Mouse (Mus musculus) kidney, postnatal 0 days (tissue): ENCODE results near the gene Slc9a3r2. TPM values are rescaled to one million over a fixed set of nuclear protein-coding genes. Genes with fewer than 3 reads are reported as not detected.
A peak's percentile ranks its signal among the peaks of the same experiment; 100 is the strongest.

Experiments
- ATAC-seq: fragments of 200-750 bp; cut with Nextera tagmentation; replicated peaks from 2 replicates; pipeline ENCODE4 v1.8.0; 2017; ENCODE audit warnings: low read depth, moderate number of reproducible peaks, moderate TSS enrichment, moderate library complexity; ENCODE audit not compliant: low FRiP score
- DNase-seq: peaks from one replicate; pipeline ENCODE4 v3.0.0-alpha.2; 2016; ENCODE audit warnings: low spot score
- H3K27ac ChIP-seq: fragments of 300-500 bp; sonication (generic); 2 replicates; pipeline ENCODE4 v1.5.1; 2014; ENCODE audit warnings: mild to moderate bottlenecking
- H3K27me3 ChIP-seq: fragments of 300-500 bp; sonication (generic); 2 replicates; pipeline ENCODE4 v1.6.1; 2014; ENCODE audit warnings: low read length, mixed read lengths; ENCODE audit not compliant: insufficient read depth
- H3K36me3 ChIP-seq: fragments of 300-500 bp; sonication (generic); 2 replicates; pipeline ENCODE4 v1.6.1; 2014; ENCODE audit warnings: low read length, mixed read lengths; ENCODE audit not compliant: insufficient read depth
- H3K4me1 ChIP-seq: fragments of 300-500 bp; sonication (generic); replicated peaks from 2 replicates; pipeline ENCODE4 v1.6.1; 2014; ENCODE audit warnings: antibody characterized with exemption, low read length, mixed read lengths; ENCODE audit not compliant: insufficient read depth
- H3K4me2 ChIP-seq: fragments of 300-500 bp; sonication (generic); 2 replicates; pipeline ENCODE4 v1.6.1; 2014; ENCODE audit warnings: mild to moderate bottlenecking, low read length, moderate library complexity, mixed read lengths
- H3K4me3 ChIP-seq: fragments of 300-500 bp; sonication (generic); replicated peaks from 2 replicates; pipeline ENCODE4 v1.5.1; 2014; ENCODE audit warnings: low read depth, low read length
- H3K9ac ChIP-seq: fragments of 300-500 bp; sonication (generic); 2 replicates; pipeline ENCODE4 v1.6.1; 2014; ENCODE audit warnings: low read depth, low read length
- H3K9me3 ChIP-seq: fragments of 300-500 bp; sonication (generic); replicated peaks from 2 replicates; pipeline ENCODE4 v1.6.1; 2016; ENCODE audit warnings: low read length, inconsistent platforms, mixed read lengths
- CTCF ChIP-seq: IDR thresholded peaks from 2 replicates; pipeline ENCODE4 v1.5.1; 2016; ENCODE audit warnings: antibody characterized with exemption, low read depth, mild to moderate bottlenecking, moderate library complexity
- WGBS: fragments of 180-500 bp; shearing (Covaris S2); extraction: QIAGEN DNeasy Blood & Tissue Kit; methylation state at CpG from one replicate; pipeline ENCODE4 v1.1.7; 2014; 5-methylcytosine and 5-hydroxymethylcytosine counted together
- polyA plus RNA-seq: library from polyadenylated mRNA; unstranded; fragments of >200 nt; fragmentation: Nextera tagmentation; extraction: Ambion mirVana; gene quantifications from 2 replicates; pipeline ENCODE4 v1.2.1, GENCODE M21; 2015

Slc9a3r2 gene
- polyA plus RNA-seq, 1 experiment from 2014 or later = 145 TPM

GRCm38 (mm10) chr17:24646381-24646780, 3.7 kb downstream of the Slc9a3r2 start:
- H3K9ac ChIP-seq = no peak overlapping the region
- no peak overlapping the region for H3K4me3 ChIP-seq
- H3K9me3 ChIP-seq = no peaks in the 10 kb centered on the region
- peak overlapping the region; percentile 46; the same call in 1 of the 2 replicates for H3K4me2 ChIP-seq
- peak overlapping the region; percentile 84 for H3K27ac ChIP-seq
- 0 out of 2 replicates have a peak, but pooled peaks cover 13% of the 10 kb centered on the region for H3K36me3 ChIP-seq
- ATAC-seq = no peak
- TF ChIP-seq CTCF = no peak
- H3K27me3 ChIP-seq = no peaks in the 10 kb centered on the region
- H3K4me1 ChIP-seq = peaks cover 38% of the 10 kb centered on the region
- DNase-seq = no peak
- 70% methylated on average over 4 of the region's 4 CpGs for WGBS

- H3K4me2 ChIP-seq = peak overlapping the region; percentile 46
- TF ChIP-seq CTCF = no peak
- no peaks in the 10 kb centered on the region for H3K9me3 ChIP-seq
- ATAC-seq = no peak
- H3K4me3 ChIP-seq = no peak overlapping the region
- no peak for DNase-seq
- no peak overlapping the region for H3K9ac ChIP-seq
- H3K27ac ChIP-seq = peak overlapping the region; percentile 84
- no peaks in the 10 kb centered on the region for H3K27me3 ChIP-seq
- peaks cover 38% of the 10 kb centered on the region for H3K4me1 ChIP-seq
- 68% methylated on average over 3 of the region's 3 CpGs for WGBS
- H3K36me3 ChIP-seq = 0 out of 2 replicates have a peak, but pooled peaks cover 13% of the 10 kb centered on the region
These were observed 4.2 kb downstream of the Slc9a3r2 start for GRCm38 (mm10) chr17:24645916-24646315.

- Histone ChIP-seq H3K4me1 (peaks cover 34% of the 10 kb centered on the region), H3K4me3 (0 out of 2 replicates have a peak overlapping the region, but pooled peaks have one; percentile 17)
These were observed 5.0 kb downstream of the Slc9a3r2 start for GRCm38 (mm10) chr17:24644875-24645721.

GRCm38 (mm10) chr17:24644030-24644715, 6.0 kb downstream of the Slc9a3r2 start:
- H3K4me2 ChIP-seq = peak overlapping the region; percentile 46
- H3K4me1 ChIP-seq = peaks cover 34% of the 10 kb centered on the region
- no peak for TF ChIP-seq CTCF
- 0 out of 2 replicates have a peak, but pooled peaks cover 13% of the 10 kb centered on the region for H3K36me3 ChIP-seq
- WGBS = 38% methylated on average over 7 of the region's 7 CpGs
- H3K9me3 ChIP-seq = no peaks in the 10 kb centered on the region
- DNase-seq = peak; percentile 74
- peak overlapping the region; percentile 84 for H3K27ac ChIP-seq
- H3K27me3 ChIP-seq = no peaks in the 10 kb centered on the region
- H3K4me3 ChIP-seq = peak overlapping the region; percentile 17; the same call in 1 of the 2 replicates
- peak overlapping the region; percentile 47 for H3K9ac ChIP-seq
- peak; percentile 30; the same call in 1 of the 2 replicates for ATAC-seq

More at GRCm38 (mm10) chr17:24644875-24645721, 5.0 kb downstream of the Slc9a3r2 start:
- peak overlapping the region; percentile 47 for H3K9ac ChIP-seq
- WGBS = 49% methylated on average over 9 of the region's 9 CpGs
- ATAC-seq (peak; percentile 52), DNase-seq (peak; percentile 57)
- H3K27me3 ChIP-seq = no peaks in the 10 kb centered on the region
- no peak for TF ChIP-seq CTCF
- H3K36me3 ChIP-seq = 0 out of 2 replicates have a peak, but pooled peaks cover 13% of the 10 kb centered on the region
- peak overlapping the region; percentile 84 for H3K27ac ChIP-seq
- no peaks in the 10 kb centered on the region for H3K9me3 ChIP-seq
- H3K4me2 ChIP-seq = peak overlapping the region; percentile 46

GRCm38 (mm10) chr17:24642791-24643343, 7.3 kb downstream of the Slc9a3r2 start:
- Histone ChIP-seq H3K27me3 (no peaks in the 10 kb centered on the region), H3K4me1 (peaks cover 36% of the 10 kb centered on the region), H3K27ac (no peak overlapping the region), H3K4me2 (peak overlapping the region; percentile 46), H3K9ac (peak overlapping the region; percentile 47; the same call in 1 of the 2 replicates), H3K36me3 (peaks cover 18% of the 10 kb centered on the region; the same call in 1 of the 2 replicates), H3K9me3 (no peaks in the 10 kb centered on the region), H3K4me3 (0 out of 2 replicates have a peak overlapping the region, but pooled peaks have one; percentile 17)
- DNase-seq = no peak
- TF ChIP-seq CTCF = no peak
- WGBS = 56% methylated on average over 6 of the region's 6 CpGs
- no peak for ATAC-seq

GRCm38 (mm10) chr17:24641944-24642343, 8.2 kb downstream of the Slc9a3r2 start:
- WGBS = 89% methylated on average over 14 of the region's 14 CpGs
- ATAC-seq (no peak), DNase-seq (no peak)

More at GRCm38 (mm10) chr17:24641944-24642343, 8.2 kb downstream of the Slc9a3r2 start:
- H3K4me1 ChIP-seq = peaks cover 36% of the 10 kb centered on the region
- H3K27me3 ChIP-seq = no peaks in the 10 kb centered on the region
- H3K4me2 ChIP-seq = no peak overlapping the region
- TF ChIP-seq CTCF = no peak
- no peak overlapping the region for H3K9ac ChIP-seq
- no peaks in the 10 kb centered on the region for H3K9me3 ChIP-seq
- H3K4me3 ChIP-seq = no peak overlapping the region
- no peak overlapping the region for H3K27ac ChIP-seq
- peaks cover 13% of the 10 kb centered on the region; the same call in 1 of the 2 replicates for H3K36me3 ChIP-seq
